Mouse (Mus musculus): Measurements from ENCODE around the gene Mettl21c. TPM values are rescaled to one million over a fixed set of nuclear protein-coding genes. Genes with fewer than 3 reads are reported as not detected.

The Mettl21c gene
- total and polyA plus RNA-seq, 2 experiments from 2014 or later: 2.3 to 2.5 TPM

DNA sequence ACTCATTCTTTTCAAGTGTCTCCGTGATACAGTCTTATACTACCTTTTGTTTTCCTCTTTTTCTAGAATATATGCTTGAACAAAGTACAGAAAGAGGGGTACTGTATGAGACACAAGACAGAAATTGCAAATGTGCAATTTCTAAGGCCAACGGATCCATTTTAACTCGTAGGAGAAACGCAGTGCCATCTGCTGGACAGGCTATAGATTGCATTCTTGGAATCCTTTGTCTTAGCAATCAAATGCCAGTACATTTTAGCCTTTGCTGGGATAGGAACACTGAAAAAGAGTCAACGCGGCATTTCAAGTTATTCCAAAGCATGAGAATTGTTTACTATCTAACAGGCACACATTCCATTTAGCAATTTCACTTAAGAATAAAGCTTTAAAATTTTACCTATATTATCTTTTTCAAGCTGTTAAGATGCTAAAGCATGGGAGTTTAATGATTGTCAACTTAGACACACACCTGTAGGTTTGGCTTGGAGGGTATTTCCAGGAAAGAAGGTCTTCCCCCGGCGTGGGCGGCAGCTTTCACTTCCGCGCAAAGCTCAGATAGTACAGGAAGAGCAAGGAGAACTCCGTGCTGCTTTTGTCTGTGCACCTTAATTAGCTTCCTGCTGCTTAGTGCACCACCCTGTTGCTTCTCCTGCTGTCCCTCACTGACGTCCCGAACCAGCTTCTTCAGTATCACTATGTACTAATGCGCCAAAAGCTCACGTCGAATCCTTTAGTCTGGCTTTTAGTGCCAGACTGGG, 22.1 kb upstream of the Mettl21c start:
- H3K9me3 ChIP-seq (ENCODE audit: low read length): no peaks in the 10 kb centered on the region
- H3K27me3 ChIP-seq (ENCODE audit: insufficient read depth, low read length): no peaks in the 10 kb centered on the region
- ATAC-seq: peak; percentile 91
- peak overlapping the region; percentile 29; the same call in 1 of the 2 replicates for H3K27ac ChIP-seq (ENCODE audit: low read depth, low read length)
- H3K4me2 ChIP-seq (ENCODE audit: low read depth): peak overlapping the region; percentile 55
- peak overlapping the region; percentile 63 for H3K9ac ChIP-seq
- no peaks in the 10 kb centered on the region for H3K36me3 ChIP-seq (ENCODE audit: insufficient read depth)
- peak overlapping the region; percentile 44 for H3K4me3 ChIP-seq (ENCODE audit: low read depth, low read length)
- H3K4me1 ChIP-seq (ENCODE audit: insufficient read depth): no peaks in the 10 kb centered on the region
- peak; percentile 88 for DNase-seq
- WGBS: under 1% methylated on average over 17 of the region's 17 CpGs
- TF ChIP-seq CTCF (IDR thresholded peaks at IDR 0.05; ENCODE audit: low read depth): peak; percentile 88

DNA sequence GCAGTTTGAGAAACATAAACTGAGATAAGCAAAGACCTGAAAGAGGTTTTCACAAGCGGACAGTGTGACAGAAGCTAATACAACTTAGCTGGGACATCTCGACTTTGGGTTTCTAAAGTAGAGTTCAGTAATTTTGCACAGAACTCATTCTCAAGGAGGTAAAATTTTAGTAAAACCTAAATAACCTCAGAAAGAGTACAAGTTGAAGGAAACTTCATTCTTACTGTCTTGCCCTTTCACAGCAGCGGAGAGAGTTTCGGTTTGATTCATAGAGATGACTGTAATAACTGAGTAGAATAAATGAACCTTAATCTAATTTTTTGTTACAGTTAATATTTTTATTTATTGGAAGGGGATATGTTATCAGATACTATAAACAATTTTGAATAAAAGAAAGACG, 13.1 kb upstream of the Mettl21c start:
- H3K4me3 ChIP-seq (ENCODE audit: low read depth, low read length): no peak overlapping the region
- H3K27me3 ChIP-seq (ENCODE audit: insufficient read depth, low read length): no peaks in the 10 kb centered on the region
- DNase-seq: no peak
- H3K9ac ChIP-seq: no peak overlapping the region
- TF ChIP-seq CTCF (IDR thresholded peaks at IDR 0.05; ENCODE audit: low read depth): no peak
- 94% methylated on average over 5 of the region's 5 CpGs for WGBS
- ATAC-seq: no peak
- H3K36me3 ChIP-seq (ENCODE audit: insufficient read depth): no peaks in the 10 kb centered on the region
- no peaks in the 10 kb centered on the region for H3K4me1 ChIP-seq (ENCODE audit: insufficient read depth)
- H3K4me2 ChIP-seq (ENCODE audit: low read depth): no peak overlapping the region
- no peak overlapping the region for H3K27ac ChIP-seq (ENCODE audit: low read depth, low read length)
- no peaks in the 10 kb centered on the region for H3K9me3 ChIP-seq (ENCODE audit: low read length)

DNA sequence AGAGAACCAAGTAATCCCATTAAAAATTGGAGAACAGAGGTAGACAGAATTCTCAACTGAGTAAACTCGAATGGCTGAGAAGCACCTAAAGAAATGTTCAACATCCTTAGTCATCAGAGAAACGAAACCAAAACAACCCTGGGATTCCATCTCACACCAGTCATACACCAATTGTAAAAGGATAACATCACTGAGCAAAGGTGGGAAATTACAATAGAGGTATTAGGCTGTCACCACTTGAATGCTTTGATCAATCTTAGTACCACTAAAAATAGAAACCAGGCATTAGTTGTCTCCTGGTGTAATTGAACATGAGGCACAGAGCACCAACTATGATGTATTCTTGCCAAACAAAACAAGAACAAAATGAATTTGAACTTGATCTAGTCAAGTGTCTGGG, 12.4 kb upstream of the Mettl21c start:
- no peaks in the 10 kb centered on the region for H3K4me1 ChIP-seq (ENCODE audit: insufficient read depth)
- no peak for ATAC-seq
- H3K4me2 ChIP-seq (ENCODE audit: low read depth): no peak overlapping the region
- DNase-seq: no peak
- no peaks in the 10 kb centered on the region for H3K27me3 ChIP-seq (ENCODE audit: insufficient read depth, low read length)
- no peaks in the 10 kb centered on the region for H3K9me3 ChIP-seq (ENCODE audit: low read length)
- no peak overlapping the region for H3K27ac ChIP-seq (ENCODE audit: low read depth, low read length)
- 83% methylated on average over 2 of the region's 2 CpGs for WGBS
- no peaks in the 10 kb centered on the region for H3K36me3 ChIP-seq (ENCODE audit: insufficient read depth)
- no peak overlapping the region for H3K4me3 ChIP-seq (ENCODE audit: low read depth, low read length)
- H3K9ac ChIP-seq: no peak overlapping the region
- no peak for TF ChIP-seq CTCF (IDR thresholded peaks at IDR 0.05; ENCODE audit: low read depth)

DNA sequence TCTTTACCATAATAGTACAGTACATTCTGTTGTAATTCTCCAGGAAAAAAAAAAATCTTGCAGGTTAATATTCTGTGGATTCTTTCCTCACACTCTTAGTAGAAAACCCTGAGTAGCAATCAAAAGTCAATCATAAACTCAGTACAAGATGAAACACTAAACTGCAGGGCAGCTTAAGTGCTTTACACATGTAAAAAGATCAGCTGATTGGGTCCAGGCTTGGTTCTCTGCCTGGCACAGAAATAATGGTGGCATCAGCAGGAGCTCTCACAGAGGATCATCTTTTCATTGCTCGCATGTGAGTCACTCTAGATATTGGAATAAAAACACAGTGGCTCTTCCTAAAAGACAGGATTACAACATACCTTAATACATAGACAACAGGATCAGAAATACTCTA, 7.8 kb upstream of the Mettl21c start:
- Histone ChIP-seq H3K27ac (ENCODE audit: low read depth, low read length) (no peak overlapping the region), H3K4me1 (ENCODE audit: insufficient read depth) (no peaks in the 10 kb centered on the region), H3K36me3 (ENCODE audit: insufficient read depth) (no peaks in the 10 kb centered on the region), H3K9me3 (ENCODE audit: low read length) (no peaks in the 10 kb centered on the region), H3K9ac (no peak overlapping the region), H3K4me3 (ENCODE audit: low read depth, low read length) (no peak overlapping the region), H3K27me3 (ENCODE audit: insufficient read depth, low read length) (no peaks in the 10 kb centered on the region), H3K4me2 (ENCODE audit: low read depth) (no peak overlapping the region)
- 77% methylated on average over 1 of the region's 1 CpGs for WGBS
- no peak for TF ChIP-seq CTCF (IDR thresholded peaks at IDR 0.05; ENCODE audit: low read depth)
- ATAC-seq (no peak), DNase-seq (no peak)

DNA sequence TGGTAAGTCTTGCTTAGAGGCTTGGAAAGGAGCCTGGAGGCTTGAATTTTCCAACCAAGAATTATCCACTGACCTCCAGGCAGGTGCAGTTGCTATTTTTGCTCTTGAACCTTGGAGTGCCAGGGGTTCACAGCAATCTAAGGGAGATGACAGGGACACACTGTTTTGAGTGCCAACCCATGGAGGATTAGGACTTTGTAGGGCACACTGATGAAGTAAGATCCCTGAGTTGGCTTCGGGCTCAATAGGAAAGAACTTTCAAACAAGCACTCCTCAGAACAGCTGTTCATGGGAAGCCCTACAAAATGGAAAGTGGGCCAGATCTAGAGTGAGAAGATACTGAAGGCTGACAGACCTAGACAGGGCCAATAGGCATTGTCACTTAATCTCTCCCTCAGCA, 2.8 kb upstream of the Mettl21c start:
- ATAC-seq (no peak), DNase-seq (no peak)
- Histone ChIP-seq H3K9ac (no peak overlapping the region), H3K36me3 (ENCODE audit: insufficient read depth) (no peaks in the 10 kb centered on the region), H3K9me3 (ENCODE audit: low read length) (no peaks in the 10 kb centered on the region), H3K4me1 (ENCODE audit: insufficient read depth) (no peaks in the 10 kb centered on the region), H3K4me3 (ENCODE audit: low read depth, low read length) (no peak overlapping the region), H3K27ac (ENCODE audit: low read depth, low read length) (no peak overlapping the region), H3K4me2 (ENCODE audit: low read depth) (no peak overlapping the region), H3K27me3 (ENCODE audit: insufficient read depth, low read length) (no peaks in the 10 kb centered on the region)
- TF ChIP-seq CTCF (IDR thresholded peaks at IDR 0.05; ENCODE audit: low read depth): no peak
- WGBS: 89% methylated on average over 1 of the region's 1 CpGs

DNA sequence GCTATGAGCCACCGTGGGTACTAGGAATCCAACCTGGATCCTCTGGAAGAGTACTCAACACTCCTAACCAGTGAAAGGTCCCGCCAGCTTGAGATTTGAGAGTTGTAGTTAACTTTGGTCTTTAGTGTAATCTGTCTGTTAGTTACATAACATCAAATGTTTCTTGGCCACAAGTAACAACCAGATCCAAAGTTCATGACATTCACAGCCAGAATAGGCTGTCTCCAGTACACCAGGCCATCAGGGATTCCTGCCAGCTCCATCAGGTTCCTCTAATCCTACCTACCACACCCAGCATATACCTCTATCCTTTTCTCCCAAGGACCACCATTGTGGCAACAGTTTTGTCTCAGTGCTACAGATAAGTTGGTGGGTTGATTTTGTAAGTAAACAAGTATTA, 4.3 kb downstream of the Mettl21c start:
- WGBS: 91% methylated on average over 2 of the region's 2 CpGs
- no peak for ATAC-seq
- no peak for TF ChIP-seq CTCF (IDR thresholded peaks at IDR 0.05; ENCODE audit: low read depth)
- Histone ChIP-seq H3K36me3 (ENCODE audit: insufficient read depth) (no peaks in the 10 kb centered on the region), H3K9me3 (ENCODE audit: low read length) (no peaks in the 10 kb centered on the region), H3K9ac (no peak overlapping the region), H3K27ac (ENCODE audit: low read depth, low read length) (no peak overlapping the region), H3K27me3 (ENCODE audit: insufficient read depth, low read length) (no peaks in the 10 kb centered on the region), H3K4me1 (ENCODE audit: insufficient read depth) (no peaks in the 10 kb centered on the region), H3K4me2 (ENCODE audit: low read depth) (no peak overlapping the region), H3K4me3 (ENCODE audit: low read depth, low read length) (no peak overlapping the region)
- no peak for DNase-seq

DNA sequence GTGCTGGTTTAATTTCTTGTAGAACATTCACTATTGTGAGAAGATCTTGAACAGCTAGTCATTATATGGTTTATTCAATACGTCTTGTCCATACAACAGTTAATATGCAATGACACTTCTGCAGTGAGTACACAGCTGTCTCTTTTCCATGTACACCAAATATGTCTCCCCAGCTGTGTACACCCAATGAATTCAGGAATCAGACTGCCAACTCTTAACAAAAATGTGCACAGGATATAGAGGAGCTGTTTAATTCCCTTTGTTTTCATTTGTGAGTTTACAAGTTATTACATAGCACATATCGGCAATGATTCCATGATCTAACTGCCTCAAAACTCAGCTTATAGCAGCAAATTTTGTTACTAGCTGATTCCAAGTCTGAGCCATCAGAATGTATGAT, 15.3 kb downstream of the Mettl21c start:
- no peak overlapping the region for H3K4me2 ChIP-seq (ENCODE audit: low read depth)
- no peak overlapping the region for H3K27ac ChIP-seq (ENCODE audit: low read depth, low read length)
- no peak for ATAC-seq
- 92% methylated on average over 2 of the region's 2 CpGs for WGBS
- H3K4me3 ChIP-seq (ENCODE audit: low read depth, low read length): no peak overlapping the region
- no peaks in the 10 kb centered on the region for H3K4me1 ChIP-seq (ENCODE audit: insufficient read depth)
- TF ChIP-seq CTCF (IDR thresholded peaks at IDR 0.05; ENCODE audit: low read depth): no peak
- H3K27me3 ChIP-seq (ENCODE audit: insufficient read depth, low read length): no peaks in the 10 kb centered on the region
- no peak for DNase-seq
- no peak overlapping the region for H3K9ac ChIP-seq
- H3K36me3 ChIP-seq (ENCODE audit: insufficient read depth): peaks cover 24% of the 10 kb centered on the region
- no peaks in the 10 kb centered on the region for H3K9me3 ChIP-seq (ENCODE audit: low read length)

Data from forebrain, postnatal 0 days (tissue).